Mouse (Mus musculus): Measurements from ENCODE around the gene Ift20.

DNA sequence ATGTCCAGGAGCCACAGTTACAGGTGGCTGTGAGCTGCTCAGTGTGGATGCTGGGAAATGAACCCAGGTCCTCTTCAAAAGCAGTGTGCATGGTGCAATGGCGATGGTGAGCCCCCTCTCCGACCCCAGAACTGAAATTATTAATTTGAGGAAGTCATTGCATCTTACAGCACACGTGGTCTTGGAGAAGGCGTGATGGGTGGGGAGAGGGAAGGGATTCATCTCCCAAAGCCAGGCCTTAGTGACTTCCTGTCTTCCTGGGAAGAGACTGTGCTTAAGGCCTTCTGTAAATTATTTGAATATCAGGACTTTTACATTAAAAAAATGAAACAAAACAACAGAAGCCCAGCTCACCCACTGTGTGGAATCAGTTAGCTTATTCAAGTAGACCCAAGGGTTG, 19.9 kb downstream of the Ift20 start:
- TF ChIP-seq CTCF (IDR thresholded peaks at IDR 0.05): no peak
- no peak for TF ChIP-seq EP300 (IDR thresholded peaks at IDR 0.05)

Data from lung, postnatal 0 days (tissue).